Mouse (Mus musculus) testis, adult 2 months (tissue): ENCODE measurements around the gene C2cd4c. TPM values are rescaled to one million over a fixed set of nuclear protein-coding genes. Genes with fewer than 3 reads are reported as not detected.

Experiments
- H3K27ac ChIP-seq: fragments of 200-500 bp; 2 replicates; pipeline ENCODE4 v1.5.1; 2012; ENCODE audit warnings: low read depth, low read length; ENCODE audit not compliant: control insufficient read depth, insufficient read depth
- H3K27me3 ChIP-seq: fragments of 200-500 bp; 2 replicates; pipeline ENCODE4 v1.6.1; 2012; ENCODE audit warnings: mild to moderate bottlenecking, low read length, moderate library complexity; ENCODE audit not compliant: control insufficient read depth, insufficient read depth
- H3K36me3 ChIP-seq: fragments of 200-500 bp; 2 replicates; pipeline ENCODE4 v1.6.1; 2012; ENCODE audit warnings: mild to moderate bottlenecking, low read length; ENCODE audit not compliant: control insufficient read depth, insufficient read depth
- H3K4me1 ChIP-seq: fragments of 200-500 bp; 2 replicates; pipeline ENCODE4 v1.6.1; 2012; ENCODE audit warnings: low read length; ENCODE audit not compliant: control insufficient read depth, insufficient read depth
- H3K4me3 ChIP-seq: fragments of 200-500 bp; 2 replicates; pipeline ENCODE4 v1.5.1; 2012; ENCODE audit warnings: low read depth, mild to moderate bottlenecking, low read length, moderate library complexity, mixed read lengths; ENCODE audit not compliant: control insufficient read depth
- CTCF ChIP-seq: fragments of 200-500 bp; IDR thresholded peaks from 2 replicates; pipeline ENCODE4 v1.5.1; 2012; ENCODE audit warnings: low read depth, mild to moderate bottlenecking, inconsistent platforms, low read length, moderate library complexity; ENCODE audit not compliant: control insufficient read depth, insufficient read depth, insufficient replicate concordance
- POLR2A ChIP-seq: fragments of 200-500 bp; IDR thresholded peaks from 2 replicates; pipeline ENCODE4 v1.6.1; 2012; ENCODE audit warnings: low read depth, mild to moderate bottlenecking, inconsistent platforms, low read length, moderate library complexity; ENCODE audit not compliant: control insufficient read depth
- polyA plus RNA-seq: library from polyadenylated mRNA; depleted of rRNA; stranded (reverse); fragments of >200 nt; gene quantifications from 2 replicates; pipeline ENCODE4 v1.2.3, GENCODE M21; 2012

C2cd4c gene
- polyA plus RNA-seq, 1 experiment: 1.5 TPM

- Histone ChIP-seq H3K4me3 (no peak overlapping the region), H3K27ac (no peak overlapping the region), H3K27me3 (no peaks in the 10 kb centered on the region)
These were observed 1.4 kb downstream of the C2cd4c start for GRCm38 (mm10) chr10:79612192-79613135.

GRCm38 (mm10) chr10:79611296-79611695 is 2.5 kb downstream of the C2cd4c start:
- Histone ChIP-seq H3K36me3 (no peaks in the 10 kb centered on the region), H3K27ac (no peak overlapping the region), H3K4me3 (no peak overlapping the region), H3K4me1 (peaks cover 25% of the 10 kb centered on the region), H3K27me3 (no peaks in the 10 kb centered on the region)
- TF ChIP-seq POLR2A: no peak
- no peak for TF ChIP-seq CTCF

More at GRCm38 (mm10) chr10:79612192-79613135, 1.4 kb downstream of the C2cd4c start:
- TF ChIP-seq CTCF (peak; percentile 21; the same call in 1 of the 2 replicates), POLR2A (no peak)
- H3K4me1 ChIP-seq: peaks cover 25% of the 10 kb centered on the region
- no peaks in the 10 kb centered on the region for H3K36me3 ChIP-seq

- no peaks in the 10 kb centered on the region for H3K36me3 ChIP-seq
These were observed 4.5 kb downstream of the C2cd4c start for GRCm38 (mm10) chr10:79609276-79609675.

GRCm38 (mm10) chr10:79607892-79608291 is 5.9 kb downstream of the C2cd4c start:
- no peak overlapping the region for H3K4me3 ChIP-seq
- no peak overlapping the region for H3K27ac ChIP-seq
- H3K4me1 ChIP-seq: peaks cover 12% of the 10 kb centered on the region
- no peaks in the 10 kb centered on the region for H3K36me3 ChIP-seq
- H3K27me3 ChIP-seq: no peaks in the 10 kb centered on the region
- no peak for TF ChIP-seq CTCF
- no peak for TF ChIP-seq POLR2A

More at GRCm38 (mm10) chr10:79609276-79609675, 4.5 kb downstream of the C2cd4c start:
- no peak overlapping the region for H3K27ac ChIP-seq
- H3K27me3 ChIP-seq: no peaks in the 10 kb centered on the region
- no peak for TF ChIP-seq CTCF
- H3K4me3 ChIP-seq: no peak overlapping the region
- peaks cover 25% of the 10 kb centered on the region for H3K4me1 ChIP-seq

GRCm38 (mm10) chr10:79606537-79606936 is 7.3 kb downstream of the C2cd4c start:
- H3K4me3 ChIP-seq: no peak overlapping the region
- H3K27ac ChIP-seq: no peak overlapping the region
- H3K27me3 ChIP-seq: no peaks in the 10 kb centered on the region
- TF ChIP-seq POLR2A (no peak), CTCF (no peak)
- H3K36me3 ChIP-seq: no peaks in the 10 kb centered on the region
- H3K4me1 ChIP-seq: peaks cover 2% of the 10 kb centered on the region; the same call in 1 of the 2 replicates

- no peaks in the 10 kb centered on the region for H3K27me3 ChIP-seq
- no peaks in the 10 kb centered on the region for H3K36me3 ChIP-seq
- no peaks in the 10 kb centered on the region for H3K4me1 ChIP-seq
- TF ChIP-seq POLR2A (no peak), CTCF (no peak)
- H3K27ac ChIP-seq: no peak overlapping the region
- no peak overlapping the region for H3K4me3 ChIP-seq
These were observed 15.9 kb downstream of the C2cd4c start for GRCm38 (mm10) chr10:79597936-79598230.

GRCm38 (mm10) chr10:79597051-79597935 is 16.5 kb downstream of the C2cd4c start:
- Histone ChIP-seq H3K4me1 (no peaks in the 10 kb centered on the region), H3K27me3 (no peaks in the 10 kb centered on the region), H3K4me3 (no peak overlapping the region), H3K36me3 (no peaks in the 10 kb centered on the region), H3K27ac (no peak overlapping the region)
- no peak for TF ChIP-seq POLR2A
- TF ChIP-seq CTCF: no peak
